Mouse (Mus musculus) cerebellum, postnatal 25 days (tissue): ENCODE measurements around the gene Mylk.

ENCODE experiments used
- DNase-seq, 2 experiments: peaks; one replicate each; pipeline ENCODE4 v3.0.0; 2021; ENCODE audit warnings: mixed read lengths in 2 of 2

Mylk gene

DNA sequence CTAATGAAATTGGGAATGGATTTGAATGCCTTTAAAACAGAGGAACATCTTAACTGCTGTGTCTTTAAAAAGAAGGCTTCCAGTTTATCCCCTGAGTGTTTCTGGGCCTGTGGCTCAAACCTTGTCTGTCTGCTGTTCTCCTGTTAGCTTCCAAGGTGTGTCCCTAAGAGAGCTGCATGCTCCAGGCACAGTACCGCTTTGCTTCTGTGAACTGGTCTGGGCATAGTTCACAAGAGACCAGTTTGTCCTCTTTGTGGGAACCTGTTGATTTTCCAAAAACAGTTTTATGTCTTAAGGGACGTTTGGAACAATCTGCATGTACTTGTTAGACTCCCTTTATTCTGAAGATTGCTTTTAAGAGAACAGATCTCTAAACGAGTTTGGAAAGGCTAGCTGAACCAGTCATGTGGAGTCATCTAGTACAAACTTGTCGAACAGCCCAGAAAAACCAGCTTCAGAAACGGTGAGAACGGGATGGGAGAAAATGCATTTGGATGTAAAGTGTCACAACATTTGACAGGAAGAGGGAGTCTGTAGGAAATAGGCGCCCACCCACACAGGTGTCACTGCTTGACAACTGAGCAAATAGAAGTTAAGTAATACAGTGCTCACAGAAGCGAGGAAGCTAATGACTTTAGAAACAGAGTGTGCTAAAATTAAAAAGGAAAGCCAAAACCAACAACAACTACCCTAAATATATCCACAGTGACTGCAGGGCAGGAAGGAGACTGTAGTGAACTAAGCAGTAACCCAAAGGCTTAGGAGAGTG, 289.0 kb downstream of the Mylk start:
- DNase-seq, result no peak

GRCm38 (mm10) chr16:35034971-35035370, 290.0 kb downstream of the Mylk start:
- no peak for DNase-seq

GRCm38 (mm10) chr16:35036754-35037153, 291.7 kb downstream of the Mylk start:
- DNase-seq, result no peak

DNA sequence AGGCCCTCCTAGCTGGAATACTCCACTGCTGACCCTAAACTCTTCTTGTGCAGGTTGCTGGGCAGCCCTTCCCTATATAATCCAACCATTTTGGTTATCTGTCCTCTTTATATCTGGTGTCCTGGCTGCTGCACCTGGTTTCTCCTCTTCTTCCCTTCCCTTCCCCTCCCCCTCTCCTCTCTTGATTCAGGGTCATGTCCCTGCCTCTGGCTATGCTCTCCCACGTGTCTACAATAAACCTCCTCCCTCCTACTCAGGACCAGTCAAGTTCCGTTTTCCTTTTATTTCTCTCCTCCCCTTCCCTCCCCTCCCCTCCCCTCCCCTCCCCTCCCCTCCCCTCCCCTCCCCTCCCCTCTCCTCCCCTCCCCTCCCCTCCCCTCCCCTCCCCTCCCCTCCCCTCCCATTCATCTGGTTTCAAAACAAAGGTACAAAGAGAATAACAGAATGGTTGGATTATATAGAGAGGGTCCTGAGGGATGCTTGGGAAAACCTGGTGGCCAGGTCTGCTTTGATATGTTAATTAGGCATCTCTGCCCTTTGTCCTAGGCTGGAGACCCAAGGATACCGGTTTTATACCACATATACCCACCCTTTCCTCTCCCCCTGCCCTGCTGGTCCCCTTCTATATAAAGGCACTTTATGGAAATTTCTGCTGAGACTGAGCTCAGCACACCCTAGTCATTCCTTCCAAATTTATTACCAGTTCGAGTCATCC, 293.5 kb downstream of the Mylk start:
- no peak for DNase-seq

GRCm38 (mm10) chr16:35040154-35040553, 295.1 kb downstream of the Mylk start:
- no peak for DNase-seq

DNA sequence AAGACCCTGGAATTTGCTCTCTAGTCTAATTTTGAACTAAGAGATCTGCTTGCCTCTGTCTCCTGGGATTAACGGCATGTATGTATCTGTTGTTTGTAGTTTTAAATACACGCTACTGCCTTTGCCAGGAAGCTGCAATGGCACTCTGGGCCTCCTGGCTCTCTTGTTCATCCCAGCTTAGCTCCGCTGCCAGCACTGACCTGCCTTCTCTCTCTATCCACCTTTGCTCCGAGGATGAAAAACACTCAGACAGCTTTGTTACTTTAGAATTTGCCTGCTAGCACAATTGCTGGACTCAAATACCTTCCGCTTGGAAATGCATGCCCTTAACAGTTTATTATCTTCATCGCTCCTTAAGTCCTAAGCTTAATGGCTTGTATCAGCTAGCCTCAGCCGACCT, 296.0 kb downstream of the Mylk start:
- DNase-seq, result no peak

- no peak for DNase-seq
Measured at GRCm38 (mm10) chr16:35046081-35046775, 301.2 kb downstream of the Mylk start.

DNA sequence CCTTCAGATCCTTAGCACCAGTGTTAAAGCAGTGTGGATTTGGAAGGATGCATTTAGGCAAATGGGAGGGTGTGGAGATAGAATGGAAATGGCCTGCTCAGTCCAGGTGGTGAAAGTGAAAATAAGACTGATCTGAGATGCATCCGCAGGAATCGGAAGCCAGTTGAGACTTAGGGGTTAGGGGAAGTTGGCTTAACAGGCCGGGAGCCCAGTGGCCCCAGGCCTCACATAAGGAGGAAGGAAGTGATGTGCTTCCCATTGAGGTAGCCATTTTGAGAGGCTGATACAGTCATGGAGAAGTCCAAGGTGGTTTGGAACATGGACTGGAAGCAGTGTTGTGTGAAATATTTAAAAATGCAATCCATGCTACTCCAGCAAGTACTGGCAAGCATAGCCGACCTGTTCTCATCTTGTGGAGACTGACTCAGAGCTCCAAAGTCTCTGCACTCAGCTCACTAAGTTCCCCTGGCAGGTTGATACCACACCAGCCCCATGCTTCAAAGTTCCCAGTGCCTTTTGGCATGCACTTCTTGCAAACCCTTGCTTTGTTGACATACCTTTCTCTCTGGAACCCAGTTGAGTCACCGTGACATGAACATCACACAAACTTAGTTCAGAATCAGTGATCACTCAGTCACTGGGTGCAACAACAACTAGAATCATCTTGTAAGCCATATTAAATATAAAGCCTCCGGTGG, 302.4 kb downstream of the Mylk start:
- no peak for DNase-seq

GRCm38 (mm10) chr16:35051066-35051465, 306.1 kb downstream of the Mylk start:
- peak; percentile 54 to 60 for DNase-seq
